Mouse (Mus musculus) spleen, embryonic (tissue): ENCODE data around the gene Crtap.

ENCODE experiments used
- CTCF ChIA-PET: fragments of 350-600 bp; sonication (Branson Sonifier 250); formaldehyde crosslinking; loops from one replicate; lab custom pipeline; 2022; lab: Charles Lee

Crtap gene

DNA sequence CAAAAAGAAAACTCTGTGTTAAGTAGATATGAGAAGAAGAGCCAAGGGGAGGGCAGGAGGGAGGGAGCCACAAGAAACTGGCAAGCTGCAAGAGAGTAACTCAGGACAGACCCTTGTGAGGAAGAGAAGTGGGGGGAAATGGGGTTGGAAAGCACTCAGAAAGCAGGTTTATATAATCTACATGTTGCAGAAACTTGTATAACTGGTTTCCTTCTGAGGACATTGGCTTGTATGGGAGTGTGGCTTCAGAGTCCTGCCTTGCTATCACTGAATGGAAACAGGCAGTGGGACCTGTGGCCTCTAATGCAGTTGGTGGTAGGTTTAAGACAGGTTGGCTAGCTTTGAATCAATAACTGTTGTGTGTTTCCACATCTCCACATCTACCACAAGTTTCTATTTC is 62.1 kb downstream of the Crtap start:
- CTCF ChIA-PET = interaction anchor here (1.9 kb wide), 1 partner anchor 10 kb away, joined by 5 read pairs; no protein-coding TSS in a partner anchor

GRCm38 (mm10) chr9:114326011-114326748 is 64.3 kb downstream of the Crtap start:
- CTCF ChIA-PET = no interaction called here
